Mouse (Mus musculus): ENCODE data around the gene Poc1a. TPM values are rescaled to one million over a fixed set of nuclear protein-coding genes. Genes with fewer than 3 reads are reported as not detected.

Gene Poc1a
- polyA plus RNA-seq, 1 experiment: 14.9 TPM

- Histone ChIP-seq H3K36me3 (ENCODE audit: control insufficient read depth, insufficient read depth, low read length) (peaks cover 9% of the 10 kb centered on the region), H3K27ac (ENCODE audit: insufficient read depth, low read depth, low read length) (no peak overlapping the region), H3K4me1 (ENCODE audit: control insufficient read depth, insufficient read depth, insufficient read length, low read length) (peaks cover 16% of the 10 kb centered on the region), H3K27me3 (ENCODE audit: control insufficient read depth, insufficient read depth, low read length) (no peaks in the 10 kb centered on the region), H3K4me3 (ENCODE audit: low read depth, low read length) (no peak overlapping the region)
- WGBS: 88% methylated on average over 7 of the region's 7 CpGs
- no peak for TF ChIP-seq CTCF (IDR thresholded peaks at IDR 0.05; ENCODE audit: extremely low read depth, insufficient read length, insufficient replicate concordance, low read depth, low read length)
- no peak for TF ChIP-seq POLR2A (IDR thresholded peaks at IDR 0.05; ENCODE audit: low read depth, low read length)
Measured at GRCm38 (mm10) chr9:106373973-106374372, 93.1 kb downstream of the Poc1a start.

DNA sequence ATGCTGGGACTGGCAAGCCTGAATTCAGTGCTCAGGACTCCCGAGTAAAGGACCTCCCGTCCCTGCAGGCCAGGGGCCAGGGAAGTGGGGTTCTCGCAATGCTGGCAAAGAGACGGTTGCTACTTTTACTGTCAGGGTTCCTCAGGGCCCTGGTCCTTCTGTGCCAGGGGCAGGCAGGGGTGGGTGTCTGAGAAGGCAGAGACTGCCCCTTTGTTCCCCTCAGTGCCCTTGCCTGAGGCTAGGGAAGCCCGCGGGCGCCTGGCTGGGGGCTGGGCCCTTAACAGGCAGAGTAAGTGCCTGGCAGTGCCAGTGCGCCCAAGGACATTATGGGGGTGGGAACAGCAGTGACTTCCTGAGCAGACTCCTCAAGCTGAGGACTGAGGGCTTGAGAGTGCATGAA is 96.4 kb downstream of the Poc1a start:
- no peak for TF ChIP-seq POLR2A (IDR thresholded peaks at IDR 0.05; ENCODE audit: low read depth, low read length)
- TF ChIP-seq CTCF (IDR thresholded peaks at IDR 0.05; ENCODE audit: extremely low read depth, insufficient read length, insufficient replicate concordance, low read depth, low read length): no peak
- Histone ChIP-seq H3K4me3 (ENCODE audit: low read depth, low read length) (no peak overlapping the region), H3K36me3 (ENCODE audit: control insufficient read depth, insufficient read depth, low read length) (peaks cover 9% of the 10 kb centered on the region), H3K27me3 (ENCODE audit: control insufficient read depth, insufficient read depth, low read length) (no peaks in the 10 kb centered on the region), H3K4me1 (ENCODE audit: control insufficient read depth, insufficient read depth, insufficient read length, low read length) (peaks cover 6% of the 10 kb centered on the region), H3K27ac (ENCODE audit: insufficient read depth, low read depth, low read length) (no peak overlapping the region)
- 86% methylated on average over 8 of the region's 8 CpGs for WGBS

- WGBS: 88% methylated on average over 3 of the region's 3 CpGs
- H3K27ac ChIP-seq (ENCODE audit: insufficient read depth, low read depth, low read length): no peak overlapping the region
Measured at GRCm38 (mm10) chr9:106378045-106378444, 97.2 kb downstream of the Poc1a start.

GRCm38 (mm10) chr9:106378753-106379152 is 97.9 kb downstream of the Poc1a start:
- TF ChIP-seq CTCF (IDR thresholded peaks at IDR 0.05; ENCODE audit: extremely low read depth, insufficient read length, insufficient replicate concordance, low read depth, low read length): no peak
- no peak for TF ChIP-seq POLR2A (IDR thresholded peaks at IDR 0.05; ENCODE audit: low read depth, low read length)
- no peaks in the 10 kb centered on the region; the same call in 1 of the 2 replicates for H3K4me1 ChIP-seq (ENCODE audit: control insufficient read depth, insufficient read depth, insufficient read length, low read length)
- H3K36me3 ChIP-seq (ENCODE audit: control insufficient read depth, insufficient read depth, low read length): peaks cover 7% of the 10 kb centered on the region
- no peak overlapping the region for H3K27ac ChIP-seq (ENCODE audit: insufficient read depth, low read depth, low read length)
- WGBS: 79% methylated on average over 9 of the region's 9 CpGs
- no peak overlapping the region for H3K4me3 ChIP-seq (ENCODE audit: low read depth, low read length)
- no peaks in the 10 kb centered on the region for H3K27me3 ChIP-seq (ENCODE audit: control insufficient read depth, insufficient read depth, low read length)

More at GRCm38 (mm10) chr9:106378045-106378444, 97.2 kb downstream of the Poc1a start:
- Histone ChIP-seq H3K36me3 (ENCODE audit: control insufficient read depth, insufficient read depth, low read length) (peaks cover 9% of the 10 kb centered on the region), H3K4me3 (ENCODE audit: low read depth, low read length) (no peak overlapping the region), H3K27me3 (ENCODE audit: control insufficient read depth, insufficient read depth, low read length) (no peaks in the 10 kb centered on the region), H3K4me1 (ENCODE audit: control insufficient read depth, insufficient read depth, insufficient read length, low read length) (peaks cover under 1% of the 10 kb centered on the region)
- no peak for TF ChIP-seq POLR2A (IDR thresholded peaks at IDR 0.05; ENCODE audit: low read depth, low read length)
- TF ChIP-seq CTCF (IDR thresholded peaks at IDR 0.05; ENCODE audit: extremely low read depth, insufficient read length, insufficient replicate concordance, low read depth, low read length): no peak

GRCm38 (mm10) chr9:106386181-106386864 is 105.5 kb downstream of the Poc1a start:
- WGBS: 69% methylated on average over 12 of the region's 12 CpGs
- TF ChIP-seq CTCF (IDR thresholded peaks at IDR 0.05; ENCODE audit: extremely low read depth, insufficient read length, insufficient replicate concordance, low read depth, low read length) (no peak), POLR2A (IDR thresholded peaks at IDR 0.05; ENCODE audit: low read depth, low read length) (no peak)
- H3K27ac ChIP-seq (ENCODE audit: insufficient read depth, low read depth, low read length): no peak overlapping the region

DNA sequence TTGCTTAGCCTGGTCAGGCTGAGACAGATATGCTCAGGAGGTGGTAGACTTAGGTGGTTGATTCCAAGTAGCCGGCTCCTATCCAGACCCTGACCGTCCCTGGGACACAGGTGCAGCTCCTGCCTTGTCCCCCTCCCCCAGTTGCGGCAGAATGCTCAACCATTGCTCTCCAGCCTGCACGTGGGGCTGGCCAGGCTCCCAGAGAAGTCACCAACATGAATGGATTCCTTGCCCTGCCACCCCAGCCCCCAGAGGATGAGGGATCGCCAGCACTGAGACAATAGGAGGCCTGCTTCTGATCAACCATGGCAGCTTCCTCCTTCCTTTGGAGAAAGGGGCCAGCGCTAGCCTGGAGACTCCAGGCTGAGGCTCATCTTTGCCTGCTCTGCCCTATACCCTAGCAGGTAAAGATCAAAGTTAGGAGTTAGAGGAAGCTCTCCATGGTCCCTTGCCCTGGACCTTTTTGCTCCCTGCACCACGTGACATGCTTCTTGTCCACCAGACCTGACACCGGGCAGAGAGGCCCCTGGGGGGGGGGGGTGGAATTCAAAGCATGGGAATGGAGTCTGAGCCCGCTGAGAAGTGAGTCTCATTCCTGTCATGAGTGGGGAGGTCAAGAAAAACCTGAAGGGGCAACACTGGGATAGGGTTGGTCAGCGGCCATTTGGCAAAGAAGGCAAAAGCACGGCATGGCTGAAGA is 112.1 kb downstream of the Poc1a start:
- H3K27me3 ChIP-seq (ENCODE audit: control insufficient read depth, insufficient read depth, low read length): no peaks in the 10 kb centered on the region
- H3K36me3 ChIP-seq (ENCODE audit: control insufficient read depth, insufficient read depth, low read length): no peaks in the 10 kb centered on the region
- no peak for TF ChIP-seq POLR2A (IDR thresholded peaks at IDR 0.05; ENCODE audit: low read depth, low read length)
- TF ChIP-seq CTCF (IDR thresholded peaks at IDR 0.05; ENCODE audit: extremely low read depth, insufficient read length, insufficient replicate concordance, low read depth, low read length): no peak
- H3K4me3 ChIP-seq (ENCODE audit: low read depth, low read length): no peak overlapping the region
- H3K4me1 ChIP-seq (ENCODE audit: control insufficient read depth, insufficient read depth, insufficient read length, low read length): no peaks in the 10 kb centered on the region; the same call in none of the 2 replicates
- no peak overlapping the region for H3K27ac ChIP-seq (ENCODE audit: insufficient read depth, low read depth, low read length)
- 75% methylated on average over 11 of the region's 11 CpGs for WGBS

More at GRCm38 (mm10) chr9:106386181-106386864, 105.5 kb downstream of the Poc1a start:
- Histone ChIP-seq H3K4me1 (ENCODE audit: control insufficient read depth, insufficient read depth, insufficient read length, low read length) (0 out of 2 replicates have a peak, but pooled peaks cover 3% of the 10 kb centered on the region), H3K27me3 (ENCODE audit: control insufficient read depth, insufficient read depth, low read length) (no peaks in the 10 kb centered on the region), H3K36me3 (ENCODE audit: control insufficient read depth, insufficient read depth, low read length) (no peaks in the 10 kb centered on the region), H3K4me3 (ENCODE audit: low read depth, low read length) (no peak overlapping the region)

- no peaks in the 10 kb centered on the region for H3K27me3 ChIP-seq (ENCODE audit: control insufficient read depth, insufficient read depth, low read length)
- no peak overlapping the region for H3K4me3 ChIP-seq (ENCODE audit: low read depth, low read length)
- no peaks in the 10 kb centered on the region for H3K36me3 ChIP-seq (ENCODE audit: control insufficient read depth, insufficient read depth, low read length)
- WGBS: 74% methylated on average over 8 of the region's 8 CpGs
- H3K4me1 ChIP-seq (ENCODE audit: control insufficient read depth, insufficient read depth, insufficient read length, low read length): no peaks in the 10 kb centered on the region; the same call in none of the 2 replicates
- H3K27ac ChIP-seq (ENCODE audit: insufficient read depth, low read depth, low read length): no peak overlapping the region
- TF ChIP-seq CTCF (IDR thresholded peaks at IDR 0.05; ENCODE audit: extremely low read depth, insufficient read length, insufficient replicate concordance, low read depth, low read length) (no peak), POLR2A (IDR thresholded peaks at IDR 0.05; ENCODE audit: low read depth, low read length) (no peak)
Measured at GRCm38 (mm10) chr9:106393548-106393947, 112.7 kb downstream of the Poc1a start.

Measured in small intestine, adult 2 months (tissue).